Mouse (Mus musculus) liver, embryonic 15.5 days (tissue): ENCODE data around the gene Icam4. TPM values are rescaled to one million over a fixed set of nuclear protein-coding genes. Genes with fewer than 3 reads are reported as not detected.
A peak's percentile ranks its signal among the peaks of the same experiment; 100 is the strongest.

Experiments used
- ATAC-seq: fragments of 200-750 bp; cut with Nextera tagmentation; 2 replicates; pipeline ENCODE4 v1.8.0; 2017; ENCODE audit warnings: moderate number of reproducible peaks, mild to moderate bottlenecking, moderate library complexity; ENCODE audit not compliant: insufficient read depth
- H3K27ac ChIP-seq: fragments of 300-500 bp; sonication (generic); replicated peaks from 2 replicates; pipeline ENCODE4 v1.5.1; 2015; ENCODE audit warnings: mild to moderate bottlenecking, inconsistent platforms
- H3K27me3 ChIP-seq: fragments of 300-500 bp; sonication (generic); 2 replicates; pipeline ENCODE4 v1.6.1; 2015; ENCODE audit warnings: mild to moderate bottlenecking, inconsistent platforms
- H3K36me3 ChIP-seq: fragments of 300-500 bp; sonication (generic); replicated peaks from 2 replicates; pipeline ENCODE4 v1.6.1; 2015; ENCODE audit warnings: moderate library complexity, mild to moderate bottlenecking, inconsistent platforms
- H3K4me1 ChIP-seq: fragments of 300-500 bp; sonication (generic); replicated peaks from 2 replicates; pipeline ENCODE4 v1.6.1; 2015; ENCODE audit warnings: inconsistent platforms
- H3K4me2 ChIP-seq: fragments of 300-500 bp; sonication (generic); 2 replicates; pipeline ENCODE4 v1.6.1; 2015; ENCODE audit warnings: moderate library complexity, mild to moderate bottlenecking, inconsistent platforms
- H3K4me3 ChIP-seq: fragments of 300-500 bp; sonication (generic); replicated peaks from 2 replicates; pipeline ENCODE4 v1.5.1; 2015; ENCODE audit warnings: mild to moderate bottlenecking, inconsistent platforms
- H3K9ac ChIP-seq: fragments of 300-500 bp; sonication (generic); 2 replicates; pipeline ENCODE4 v1.6.1; 2015; ENCODE audit warnings: moderate library complexity, mild to moderate bottlenecking, inconsistent platforms
- H3K9me3 ChIP-seq: fragments of 300-500 bp; sonication (generic); replicated peaks from 2 replicates; pipeline ENCODE4 v1.6.1; 2016; ENCODE audit warnings: inconsistent platforms
- WGBS: fragments of 180-500 bp; shearing (Covaris S2); methylation state at CpG from one replicate; pipeline ENCODE4 v1.1.7; 2015; ENCODE audit warnings: mixed read lengths; ENCODE audit not compliant: insufficient replicate concordance; 5-methylcytosine and 5-hydroxymethylcytosine counted together
- polyA plus RNA-seq: library from polyadenylated mRNA; unstranded; fragments of >200 nt; fragmentation: Nextera tagmentation; extraction: Ambion mirVana; gene quantifications from 2 replicates; pipeline ENCODE4 v1.2.1, GENCODE M21; 2015

Icam4 gene
- polyA plus RNA-seq, 1 experiment from 2014 or later: 201 TPM

- Histone ChIP-seq H3K4me3 (no peak overlapping the region), H3K4me2 (no peak overlapping the region), H3K9me3 (no peaks in the 10 kb centered on the region), H3K9ac (no peak overlapping the region), H3K27me3 (peaks cover 41% of the 10 kb centered on the region), H3K27ac (0 out of 2 replicates have a peak overlapping the region, but pooled peaks have one; percentile 31), H3K4me1 (peaks cover 50% of the 10 kb centered on the region), H3K36me3 (peaks cover 16% of the 10 kb centered on the region)
- ATAC-seq: no peak
- WGBS: 8% methylated on average over 1 of the region's 1 CpGs
Observed at GRCm38 (mm10) chr9:21012368-21012767, 16.8 kb upstream of the Icam4 start.

- H3K36me3 ChIP-seq: no peaks in the 10 kb centered on the region
- WGBS: 4% methylated on average over 29 of the region's 29 CpGs
- peaks cover 62% of the 10 kb centered on the region for H3K4me1 ChIP-seq
- H3K9ac ChIP-seq: peak overlapping the region; percentile 36; the same call in 1 of the 2 replicates
- peak overlapping the region; percentile 53 for H3K4me3 ChIP-seq
- no peaks in the 10 kb centered on the region for H3K9me3 ChIP-seq
- ATAC-seq: peak; percentile 35; the same call in 1 of the 2 replicates
- peaks cover 59% of the 10 kb centered on the region for H3K27me3 ChIP-seq
- H3K4me2 ChIP-seq: peak overlapping the region; percentile 68
- H3K27ac ChIP-seq: peak overlapping the region; percentile 38; the same call in 1 of the 2 replicates
Observed at GRCm38 (mm10) chr9:21014691-21015570, 14.2 kb upstream of the Icam4 start.

- Histone ChIP-seq H3K9ac (peak within 1 kb of the TSS; percentile 36; the same call in 1 of the 2 replicates), H3K4me3 (peak within 1 kb of the TSS; percentile 53), H3K27ac (peak within 1 kb of the TSS; percentile 38; the same call in 1 of the 2 replicates), H3K4me1 (peaks cover 59% of the 10 kb centered on the region), H3K36me3 (no peaks in the 10 kb centered on the region), H3K4me2 (peak within 1 kb of the TSS; percentile 68), H3K27me3 (peaks cover 59% of the 10 kb centered on the region), H3K9me3 (no peaks in the 10 kb centered on the region)
- WGBS: under 1% methylated on average over 30 of the region's 30 CpGs
- ATAC-seq: peak; percentile 68
Observed at GRCm38 (mm10) chr9:21015571-21016130, 13.5 kb upstream of the Icam4 start, which contains the start of gene Icam1. Icam1 (plus strand) TSS chr9:21015985.

- Histone ChIP-seq H3K36me3 (no peaks in the 10 kb centered on the region), H3K27ac (0 out of 2 replicates have a peak overlapping the region, but pooled peaks have one; percentile 38), H3K27me3 (peaks cover 62% of the 10 kb centered on the region), H3K4me1 (peaks cover 54% of the 10 kb centered on the region), H3K9ac (peak overlapping the region; percentile 36; the same call in 1 of the 2 replicates), H3K9me3 (no peaks in the 10 kb centered on the region), H3K4me2 (peak overlapping the region; percentile 68), H3K4me3 (peak overlapping the region; percentile 53)
- no peak for ATAC-seq
- 6% methylated on average over 17 of the region's 17 CpGs for WGBS
Observed at GRCm38 (mm10) chr9:21016331-21017176, 12.6 kb upstream of the Icam4 start.

- Histone ChIP-seq H3K9ac (no peak overlapping the region), H3K9me3 (no peaks in the 10 kb centered on the region), H3K27me3 (peaks cover 62% of the 10 kb centered on the region), H3K27ac (0 out of 2 replicates have a peak overlapping the region, but pooled peaks have one; percentile 9), H3K4me2 (peak overlapping the region; percentile 68), H3K4me3 (peak overlapping the region; percentile 53), H3K4me1 (peaks cover 48% of the 10 kb centered on the region), H3K36me3 (no peaks in the 10 kb centered on the region)
- WGBS: 11% methylated on average over 4 of the region's 4 CpGs
- ATAC-seq: no peak
Observed at GRCm38 (mm10) chr9:21017177-21017575, 12.0 kb upstream of the Icam4 start.

- Histone ChIP-seq H3K9me3 (no peaks in the 10 kb centered on the region), H3K27ac (no peak overlapping the region), H3K4me1 (peaks cover 42% of the 10 kb centered on the region), H3K4me3 (no peak overlapping the region), H3K36me3 (no peaks in the 10 kb centered on the region), H3K4me2 (no peak overlapping the region), H3K9ac (no peak overlapping the region), H3K27me3 (peaks cover 59% of the 10 kb centered on the region)
- ATAC-seq: no peak
- WGBS: 47% methylated on average over 2 of the region's 2 CpGs
Observed at GRCm38 (mm10) chr9:21018600-21018999, 10.6 kb upstream of the Icam4 start.

- 76% methylated on average over 3 of the region's 3 CpGs for WGBS
Observed at GRCm38 (mm10) chr9:21021363-21021762, 7.8 kb upstream of the Icam4 start.

GRCm38 (mm10) chr9:21022288-21022687 is 6.9 kb upstream of the Icam4 start:
- Histone ChIP-seq H3K4me1 (peaks cover 29% of the 10 kb centered on the region), H3K27ac (no peak overlapping the region), H3K36me3 (peaks cover 10% of the 10 kb centered on the region; the same call in 1 of the 2 replicates), H3K4me3 (no peak overlapping the region), H3K9ac (no peak overlapping the region), H3K9me3 (no peaks in the 10 kb centered on the region), H3K27me3 (peaks cover 22% of the 10 kb centered on the region), H3K4me2 (no peak overlapping the region)
- 71% methylated on average over 6 of the region's 6 CpGs for WGBS
- ATAC-seq: no peak

More at GRCm38 (mm10) chr9:21021363-21021762, 7.8 kb upstream of the Icam4 start:
- Histone ChIP-seq H3K4me3 (no peak overlapping the region), H3K27ac (no peak overlapping the region), H3K4me2 (no peak overlapping the region), H3K9ac (no peak overlapping the region), H3K27me3 (peaks cover 32% of the 10 kb centered on the region), H3K9me3 (no peaks in the 10 kb centered on the region), H3K36me3 (0 out of 2 replicates have a peak, but pooled peaks cover 3% of the 10 kb centered on the region), H3K4me1 (peaks cover 29% of the 10 kb centered on the region)
- ATAC-seq: no peak

GRCm38 (mm10) chr9:21022726-21023125 is 6.4 kb upstream of the Icam4 start:
- peaks cover 30% of the 10 kb centered on the region for H3K4me1 ChIP-seq
- no peak overlapping the region for H3K4me3 ChIP-seq
- ATAC-seq: no peak
- 68% methylated on average over 1 of the region's 1 CpGs for WGBS
- no peak overlapping the region for H3K9ac ChIP-seq
- peaks cover 18% of the 10 kb centered on the region for H3K27me3 ChIP-seq
- no peak overlapping the region for H3K4me2 ChIP-seq
- no peak overlapping the region for H3K27ac ChIP-seq
- H3K36me3 ChIP-seq: peaks cover 11% of the 10 kb centered on the region
- H3K9me3 ChIP-seq: no peaks in the 10 kb centered on the region

- no peak for ATAC-seq
- H3K27ac ChIP-seq: no peak overlapping the region
Observed at GRCm38 (mm10) chr9:21025258-21025810, 3.8 kb upstream of the Icam4 start.

More at GRCm38 (mm10) chr9:21025258-21025810, 3.8 kb upstream of the Icam4 start:
- Histone ChIP-seq H3K27me3 (0 out of 2 replicates have a peak, but pooled peaks cover 4% of the 10 kb centered on the region), H3K4me3 (no peak overlapping the region), H3K9me3 (no peaks in the 10 kb centered on the region), H3K9ac (no peak overlapping the region), H3K4me1 (peaks cover 47% of the 10 kb centered on the region), H3K36me3 (peaks cover 11% of the 10 kb centered on the region), H3K4me2 (no peak overlapping the region)
- WGBS: 80% methylated on average over 19 of the region's 19 CpGs
